Mouse (Mus musculus) hindbrain, embryonic 14.5 days (tissue): ENCODE results near the gene Smarcb1. TPM values are rescaled to one million over a fixed set of nuclear protein-coding genes. Genes with fewer than 3 reads are reported as not detected.
"Not testable (repeated sequence)": the region's sequence is repeated elsewhere in the genome, so short reads cannot be mapped to it uniquely, and the experiment has no call there.

ENCODE experiments used
- ATAC-seq: fragments of 200-750 bp; cut with Nextera tagmentation; 2 replicates; pipeline ENCODE4 v1.8.0; 2017; ENCODE audit warnings: moderate number of reproducible peaks, mild to moderate bottlenecking, moderate TSS enrichment, moderate library complexity; ENCODE audit not compliant: low FRiP score
- DNase-seq: peaks from one replicate; pipeline ENCODE4 v3.0.0-alpha.2; 2015; ENCODE audit warnings: low spot score
- H3K27ac ChIP-seq: fragments of 300-500 bp; sonication (generic); 2 replicates; pipeline ENCODE4 v1.5.1; 2014; ENCODE audit warnings: mild to moderate bottlenecking, moderate library complexity
- H3K27me3 ChIP-seq: fragments of 300-500 bp; sonication (generic); 2 replicates; pipeline ENCODE4 v1.6.1; 2014; ENCODE audit warnings: mild to moderate bottlenecking, low read length, mixed read lengths; ENCODE audit not compliant: control insufficient read depth, insufficient read depth
- H3K36me3 ChIP-seq: fragments of 300-500 bp; sonication (generic); replicated peaks from 2 replicates; pipeline ENCODE4 v1.6.1; 2014; ENCODE audit not compliant: control insufficient read depth, insufficient read depth
- H3K4me1 ChIP-seq: fragments of 300-500 bp; sonication (generic); replicated peaks from 2 replicates; pipeline ENCODE4 v1.6.1; 2014; ENCODE audit warnings: antibody characterized with exemption, low read length, mixed read lengths; ENCODE audit not compliant: control insufficient read depth, insufficient read depth
- H3K4me2 ChIP-seq: fragments of 300-500 bp; sonication (generic); replicated peaks from 2 replicates; pipeline ENCODE4 v1.6.1; 2014; ENCODE audit warnings: mild to moderate bottlenecking, moderate library complexity
- H3K4me3 ChIP-seq: fragments of 300-500 bp; sonication (generic); replicated peaks from 2 replicates; pipeline ENCODE4 v1.5.1; 2014; ENCODE audit warnings: mild to moderate bottlenecking, low read length
- H3K9ac ChIP-seq: fragments of 300-500 bp; sonication (generic); 2 replicates; pipeline ENCODE4 v1.6.1; 2014
- H3K9me3 ChIP-seq: fragments of 300-500 bp; sonication (generic); 2 replicates; pipeline ENCODE4 v1.6.1; 2016; ENCODE audit warnings: low read length; ENCODE audit not compliant: control insufficient read depth
- WGBS: fragments of 180-500 bp; shearing (Covaris S2); extraction: QIAGEN DNeasy Blood & Tissue Kit; methylation state at CpG from one replicate; pipeline ENCODE4 v1.1.7; 2014; 5-methylcytosine and 5-hydroxymethylcytosine counted together
- polyA plus RNA-seq: library from polyadenylated mRNA; unstranded; fragments of >200 nt; fragmentation: Nextera tagmentation; extraction: Ambion mirVana; gene quantifications from 2 replicates; pipeline ENCODE4 v1.2.1, GENCODE M21; 2014

Gene Smarcb1
- polyA plus RNA-seq, 1 experiment from 2014 or later, result 231 TPM

DNA sequence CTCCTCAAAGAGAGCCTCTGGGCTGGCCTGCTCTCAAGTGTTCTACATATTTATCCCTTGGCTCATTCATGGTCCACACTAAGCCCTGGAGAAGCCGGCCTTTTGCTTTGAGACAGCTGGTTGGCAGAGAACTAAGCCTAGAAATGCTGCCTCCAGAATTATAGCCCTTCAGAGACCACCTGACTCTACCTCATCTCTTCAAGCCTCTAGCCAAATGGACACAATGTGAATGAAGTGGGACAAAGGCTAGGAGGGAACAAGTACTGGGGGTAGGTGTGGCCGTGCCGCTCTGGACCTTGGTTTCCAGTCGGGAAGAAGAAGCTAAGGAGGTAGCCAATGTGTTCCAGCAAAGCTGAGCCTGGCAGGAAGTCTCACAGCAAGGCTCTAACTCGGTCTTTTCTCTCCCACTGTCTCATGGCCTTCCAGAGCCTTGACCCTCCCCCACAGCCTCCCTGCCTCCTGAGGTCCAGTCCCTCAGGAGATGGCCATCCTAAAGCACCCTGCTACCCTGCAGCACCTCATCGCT lies 23.3 kb downstream of the Smarcb1 start:
- DNase-seq (no peak), ATAC-seq (no peak)
- 80% methylated on average over 6 of the region's 6 CpGs for WGBS
- Histone ChIP-seq H3K9ac (no peak overlapping the region), H3K4me3 (no peak overlapping the region), H3K4me2 (no peak overlapping the region), H3K27me3 (no peaks in the 10 kb centered on the region), H3K36me3 (peaks cover 88% of the 10 kb centered on the region), H3K9me3 (no peaks in the 10 kb centered on the region), H3K4me1 (peaks cover 5% of the 10 kb centered on the region; the same call in 1 of the 2 replicates), H3K27ac (no peak overlapping the region)

DNA sequence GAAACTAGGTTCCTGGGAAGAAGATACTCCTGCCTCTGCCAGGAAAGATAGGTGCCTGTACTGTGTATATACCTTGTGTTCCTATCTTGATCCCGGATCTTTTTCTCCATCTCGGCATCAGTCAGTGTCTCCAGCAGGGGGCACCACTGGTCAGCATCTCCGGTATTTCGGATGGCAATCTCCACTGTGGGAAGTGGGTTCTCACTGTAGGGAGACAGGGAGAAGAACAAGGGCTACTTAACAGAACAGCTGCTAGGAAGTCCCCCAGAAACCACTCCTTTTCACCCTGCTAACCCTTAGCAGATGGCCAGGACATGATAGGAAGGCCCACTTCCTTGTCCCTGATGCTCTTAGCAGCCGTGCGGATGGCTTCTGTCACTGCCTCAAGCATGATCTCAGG lies 24.0 kb downstream of the Smarcb1 start:
- Histone ChIP-seq H3K36me3 (peaks cover 80% of the 10 kb centered on the region), H3K4me1 (peaks cover 5% of the 10 kb centered on the region; the same call in 1 of the 2 replicates), H3K4me2 (no peak overlapping the region), H3K9ac (no peak overlapping the region), H3K4me3 (no peak overlapping the region), H3K9me3 (no peaks in the 10 kb centered on the region), H3K27ac (no peak overlapping the region), H3K27me3 (no peaks in the 10 kb centered on the region)
- WGBS, result 31% methylated on average over 6 of the region's 6 CpGs
- DNase-seq, result peak; percentile 71
- no peak for ATAC-seq

DNA sequence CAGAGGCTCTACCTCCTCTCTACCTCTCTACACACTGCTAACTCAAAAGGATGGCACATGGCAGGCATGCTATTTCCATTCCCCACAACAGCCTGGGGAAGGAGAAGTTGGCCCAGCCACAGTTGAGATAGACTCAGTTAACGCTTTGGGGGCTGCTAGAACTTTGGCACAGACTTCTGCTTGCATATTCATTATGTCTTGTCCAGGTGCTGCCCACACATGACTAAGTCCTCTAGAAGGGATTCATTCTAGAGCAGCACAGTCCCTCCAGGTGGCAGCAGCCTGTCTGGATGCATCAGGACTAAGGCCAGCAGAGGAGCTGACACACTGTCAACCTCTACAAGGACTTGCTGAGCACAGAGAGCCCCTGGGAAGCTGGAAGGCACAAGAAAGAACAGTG lies 25.2 kb downstream of the Smarcb1 start:
- Histone ChIP-seq H3K9ac (no peak overlapping the region), H3K4me3 (no peak overlapping the region), H3K27ac (no peak overlapping the region), H3K4me1 (peaks cover 5% of the 10 kb centered on the region; the same call in 1 of the 2 replicates), H3K9me3 (no peaks in the 10 kb centered on the region), H3K36me3 (peaks cover 69% of the 10 kb centered on the region), H3K27me3 (no peaks in the 10 kb centered on the region), H3K4me2 (no peak overlapping the region)
- DNase-seq (no peak), ATAC-seq (no peak)
- WGBS, result 100% methylated on average over 1 of the region's 1 CpGs

DNA sequence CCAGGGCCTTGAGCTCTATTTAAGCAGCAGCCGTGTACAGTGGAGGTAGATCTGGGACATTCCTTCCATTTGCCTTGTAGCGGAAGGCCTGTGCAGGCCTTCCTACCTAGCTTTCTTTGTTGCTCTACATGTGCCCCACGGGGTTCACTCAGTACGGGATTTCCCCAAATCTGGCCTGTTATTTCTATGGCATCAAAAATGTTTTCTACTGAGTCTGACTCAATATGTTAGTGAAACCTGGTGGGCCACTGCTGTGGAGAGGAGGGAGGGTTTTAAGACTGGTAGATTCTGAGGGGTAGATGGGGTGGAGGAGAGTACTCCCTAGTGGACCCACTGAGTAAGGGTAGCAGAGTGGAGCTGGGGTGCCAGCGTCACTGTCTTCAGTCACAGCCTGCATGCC lies 25.7 kb downstream of the Smarcb1 start:
- Histone ChIP-seq H3K9me3 (no peaks in the 10 kb centered on the region), H3K4me2 (no peak overlapping the region), H3K27me3 (no peaks in the 10 kb centered on the region), H3K27ac (no peak overlapping the region), H3K4me1 (peaks cover 5% of the 10 kb centered on the region; the same call in 1 of the 2 replicates), H3K4me3 (no peak overlapping the region), H3K9ac (no peak overlapping the region), H3K36me3 (peaks cover 64% of the 10 kb centered on the region)
- ATAC-seq (no peak), DNase-seq (no peak)
- 96% methylated on average over 5 of the region's 5 CpGs for WGBS

DNA sequence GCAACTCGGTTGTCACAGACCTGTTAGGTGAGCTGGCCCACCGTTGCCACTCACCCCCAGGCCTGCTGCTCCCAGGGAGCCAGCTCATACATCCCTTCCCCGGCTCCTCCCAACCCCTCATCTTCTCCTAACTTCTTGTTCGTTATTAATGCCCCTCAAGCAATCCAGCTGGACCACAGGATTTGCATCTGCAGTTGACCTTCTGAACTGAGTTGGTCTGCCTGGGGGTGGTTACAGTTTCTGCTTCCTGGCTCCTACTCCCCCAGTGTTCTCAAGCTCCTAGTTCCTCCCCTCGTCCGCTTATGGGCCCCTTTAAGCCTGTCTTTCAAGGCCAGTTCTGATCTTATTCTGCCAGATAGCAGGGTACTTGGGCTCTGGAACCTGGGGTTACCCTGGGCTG lies 26.8 kb downstream of the Smarcb1 start:
- Histone ChIP-seq H3K27me3 (no peaks in the 10 kb centered on the region), H3K9me3 (no peaks in the 10 kb centered on the region), H3K4me1 (peaks cover 5% of the 10 kb centered on the region; the same call in 1 of the 2 replicates), H3K27ac (no peak overlapping the region), H3K4me2 (no peak overlapping the region), H3K9ac (no peak overlapping the region), H3K4me3 (no peak overlapping the region), H3K36me3 (peaks cover 53% of the 10 kb centered on the region)
- DNase-seq (no peak), ATAC-seq (no peak)
- 86% methylated on average over 6 of the region's 6 CpGs for WGBS

DNA sequence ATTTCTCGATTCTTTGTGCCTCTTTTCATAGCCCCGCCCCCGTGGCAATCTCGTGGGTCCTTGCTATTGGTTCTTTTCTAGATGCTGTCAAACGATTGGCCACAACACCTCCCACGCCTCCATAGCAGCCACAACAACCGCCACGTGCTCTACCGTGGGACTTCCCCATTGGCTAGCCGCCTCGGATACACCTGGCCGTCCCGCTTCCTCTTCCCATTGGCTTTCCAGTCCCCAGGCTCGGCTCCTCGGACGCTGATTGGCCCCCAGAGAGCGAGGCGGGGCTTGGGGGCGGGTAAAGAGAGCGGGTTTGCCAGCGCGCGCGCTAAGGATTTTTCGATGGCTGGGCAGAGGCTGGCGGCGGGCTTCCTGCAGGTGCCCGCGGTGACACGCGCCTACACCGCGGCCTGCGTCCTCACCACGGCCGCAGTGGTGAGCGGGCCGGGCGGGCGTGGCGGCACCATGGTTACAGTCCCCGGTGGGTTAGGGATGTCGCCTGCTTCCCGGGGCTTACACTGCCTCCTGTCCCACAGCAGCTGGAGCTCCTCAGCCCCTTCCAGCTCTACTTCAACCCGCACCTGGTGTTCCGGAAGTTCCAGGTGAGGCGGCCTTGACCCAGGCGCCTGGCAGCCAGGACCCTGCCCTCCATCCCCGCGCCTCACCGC lies 28.2 kb downstream of the Smarcb1 start, which contains the start of gene Derl3:
TSS of gene Derl3 (plus strand) at position 325 of the 662 bp plus-strand sequence.
- WGBS, result 2% methylated on average over 51 of the region's 51 CpGs
- peak; percentile 99 for ATAC-seq

DNA sequence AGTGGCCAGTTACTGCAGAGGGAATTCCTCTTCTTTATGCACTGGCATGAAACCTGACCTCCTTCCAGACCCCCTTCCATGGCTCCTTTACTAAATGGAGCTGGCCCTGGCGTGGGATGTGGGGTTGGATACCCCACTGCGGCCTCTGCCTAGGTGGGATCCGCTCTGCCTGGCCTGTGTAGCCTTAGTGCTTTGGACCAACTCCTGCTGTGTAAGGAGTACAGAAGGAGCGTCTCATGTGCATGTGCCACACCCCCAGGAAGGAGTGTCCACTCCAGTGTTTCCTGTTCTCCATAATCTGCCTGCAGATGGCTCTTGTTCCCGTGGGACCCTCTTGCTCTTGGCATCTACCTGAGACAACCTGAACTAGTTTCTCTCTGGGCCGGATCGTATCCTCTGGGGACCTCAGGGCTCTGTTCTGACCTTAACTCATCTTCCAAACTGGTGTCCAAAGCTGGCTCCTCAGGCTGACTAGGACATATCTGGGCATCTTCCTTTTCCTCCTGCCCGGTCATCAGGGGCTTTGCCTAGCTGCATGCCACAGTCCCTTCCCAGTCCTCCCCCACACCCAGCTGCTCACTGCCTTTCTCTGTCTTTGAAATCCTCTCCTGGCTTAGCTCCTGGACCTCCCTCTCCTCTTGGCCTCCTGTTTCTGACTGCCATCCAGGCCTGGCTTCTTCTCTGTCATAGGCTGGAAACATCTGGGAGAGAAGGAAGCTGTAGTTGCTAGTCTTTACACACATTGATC lies 31.8 kb downstream of the Smarcb1 start:
- no peak for ATAC-seq
- H3K36me3 ChIP-seq, result peaks cover 5% of the 10 kb centered on the region; the same call in 1 of the 2 replicates
- H3K4me1 ChIP-seq, result peaks cover 5% of the 10 kb centered on the region; the same call in 1 of the 2 replicates
- no peak overlapping the region for H3K4me3 ChIP-seq
- H3K9me3 ChIP-seq, result no peaks in the 10 kb centered on the region
- no peaks in the 10 kb centered on the region for H3K27me3 ChIP-seq
- H3K27ac ChIP-seq, result no peak overlapping the region
- H3K4me2 ChIP-seq, result no peak overlapping the region
- no peak for DNase-seq
- no peak overlapping the region for H3K9ac ChIP-seq
- 41% methylated on average over 8 of the region's 8 CpGs for WGBS

More for the DNA sequence above, 28.2 kb downstream of the Smarcb1 start, which contains the start of gene Derl3:
- no peaks in the 10 kb centered on the region for H3K27me3 ChIP-seq
- no peak within 1 kb of the TSS; the same call in 1 of the 2 replicates for H3K27ac ChIP-seq
- DNase-seq, result peak; percentile 93
- peak within 1 kb of the TSS; percentile 37; the same call in 1 of the 2 replicates for H3K9ac ChIP-seq
- H3K9me3 ChIP-seq, result no peaks in the 10 kb centered on the region
- peak within 1 kb of the TSS; percentile 80 for H3K4me2 ChIP-seq
- H3K36me3 ChIP-seq, result peaks cover 39% of the 10 kb centered on the region
- H3K4me3 ChIP-seq, result peak within 1 kb of the TSS; percentile 32
- H3K4me1 ChIP-seq, result peaks cover 5% of the 10 kb centered on the region; the same call in 1 of the 2 replicates

DNA sequence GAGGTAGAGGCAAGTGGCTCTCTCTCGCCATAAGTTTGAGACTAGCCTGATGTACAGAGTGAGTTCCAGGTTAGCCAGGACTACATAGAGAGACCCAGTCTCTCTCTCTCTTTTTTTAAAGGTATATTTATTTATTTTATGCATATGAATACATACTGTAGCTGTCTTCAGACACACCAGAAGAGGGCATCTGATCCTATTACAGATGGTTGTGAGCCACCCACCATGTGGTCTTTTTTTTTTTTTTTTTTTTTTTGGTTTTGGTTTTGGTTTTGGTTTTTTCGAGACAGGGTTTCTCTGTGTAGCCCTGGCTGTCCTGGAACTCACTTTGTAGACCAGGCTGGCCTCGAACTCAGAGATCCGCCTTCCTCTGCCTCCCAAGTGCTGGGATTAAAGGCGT lies 33.9 kb downstream of the Smarcb1 start:
- not testable (repeated sequence) for H3K27me3 ChIP-seq, H3K27ac ChIP-seq, H3K9ac ChIP-seq, ATAC-seq, H3K36me3 ChIP-seq, H3K4me1 ChIP-seq, DNase-seq, H3K4me3 ChIP-seq, H3K9me3 ChIP-seq, H3K4me2 ChIP-seq
- WGBS, result 88% methylated on average over 4 of the region's 5 CpGs

DNA sequence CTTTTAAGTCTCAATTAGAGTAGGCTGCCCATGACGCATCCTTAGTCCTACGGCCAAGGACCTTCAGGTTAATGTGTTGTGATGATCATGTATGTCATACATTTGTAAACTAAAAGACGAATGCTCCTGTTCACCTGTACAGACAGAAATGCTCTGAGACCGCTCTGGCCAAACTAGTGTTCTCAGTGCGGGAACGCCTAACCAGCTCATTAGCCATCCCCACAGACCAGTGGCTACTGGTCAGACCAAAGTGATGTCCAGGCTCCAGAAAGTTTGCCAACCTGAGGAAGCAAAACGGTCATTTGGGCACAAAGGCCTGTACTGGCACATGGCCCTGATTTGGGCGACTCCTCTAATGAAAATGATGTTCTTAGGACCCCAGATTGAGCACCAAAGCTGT lies 36.7 kb downstream of the Smarcb1 start:
- peaks cover 8% of the 10 kb centered on the region; the same call in 1 of the 2 replicates for H3K4me1 ChIP-seq
- DNase-seq, result no peak
- H3K4me2 ChIP-seq, result no peak overlapping the region
- H3K36me3 ChIP-seq, result no peaks in the 10 kb centered on the region
- H3K27me3 ChIP-seq, result no peaks in the 10 kb centered on the region
- no peak overlapping the region for H3K4me3 ChIP-seq
- 97% methylated on average over 8 of the region's 8 CpGs for WGBS
- no peaks in the 10 kb centered on the region for H3K9me3 ChIP-seq
- H3K9ac ChIP-seq, result no peak overlapping the region
- no peak overlapping the region for H3K27ac ChIP-seq
- ATAC-seq, result no peak
